Mouse (Mus musculus) midbrain, embryonic 14.5 days (tissue): ENCODE measurements around the gene Gm49416. TPM values are rescaled to one million over a fixed set of nuclear protein-coding genes. Genes with fewer than 3 reads are reported as not detected.

Source experiments
- microRNA-seq: library from miRNA; unstranded; fragments of <30 nt; microRNA quantifications from one replicate; pipeline ENCODE4, GENCODE M21; 2016
- polyA plus RNA-seq: library from polyadenylated mRNA; unstranded; fragments of >200 nt; fragmentation: Nextera tagmentation; extraction: Ambion mirVana; gene quantifications from 2 replicates; pipeline ENCODE4 v1.2.1, GENCODE M21; 2014

Gene Gm49416
- polyA plus RNA-seq, 1 experiment from 2014 or later: 0.30 TPM

Small RNA genes lying within 50 kb of the gene (microRNA-seq; reads per million reads assigned to microRNA genes)
- gene Mir5136: not detected

Other genes with a start within 250 kb of the Gm49416 start
- 0.19 and 0.45 TPM in 2 replicates for gene Chrm1, start 225.1 kb upstream of the Gm49416 start, polyA plus RNA-seq
- 157 TPM in 2 replicates for gene Slc3a2, start 165.6 kb upstream of the Gm49416 start, polyA plus RNA-seq
- 89.1 and 95.7 TPM in 2 replicates for gene Wdr74, start 153.1 kb upstream of the Gm49416 start, polyA plus RNA-seq
- 0.97 and 1.1 TPM in 2 replicates for gene 1700092M07Rik, start 148.2 kb upstream of the Gm49416 start, polyA plus RNA-seq
- 102 and 110 TPM in 2 replicates for gene Stx5a, start 147.5 kb upstream of the Gm49416 start, polyA plus RNA-seq
- gene Nxf1, start 131.9 kb upstream of the Gm49416 start, polyA plus RNA-seq: 146 and 171 TPM in 2 replicates
- gene Tmem223, start 117.9 kb upstream of the Gm49416 start, polyA plus RNA-seq: 270 and 278 TPM in 2 replicates
- gene Tmem179b, start 114.5 kb upstream of the Gm49416 start, polyA plus RNA-seq: 24.8 and 32.4 TPM in 2 replicates
- gene Taf6l, start 102.5 kb upstream of the Gm49416 start, polyA plus RNA-seq: 18.0 and 21.0 TPM in 2 replicates
- 156 and 165 TPM in 2 replicates for gene Polr2g, start 90.3 kb upstream of the Gm49416 start, polyA plus RNA-seq
- gene Zbtb3, start 86.4 kb upstream of the Gm49416 start, polyA plus RNA-seq: 7.2 and 7.9 TPM in 2 replicates
- 37.5 and 55.8 TPM in 2 replicates for gene Ttc9c, start 69.6 kb upstream of the Gm49416 start, polyA plus RNA-seq
- gene Hnrnpul2, start 68.9 kb upstream of the Gm49416 start, polyA plus RNA-seq: 8.8 and 9.6 TPM in 2 replicates
- not detected in 2 replicates for gene AC129217.1, start 59.2 kb upstream of the Gm49416 start, polyA plus RNA-seq
- 78.2 and 98.7 TPM in 2 replicates for gene Bscl2, start 51.5 kb upstream of the Gm49416 start, polyA plus RNA-seq
- 466 and 598 TPM in 2 replicates for gene Gng3, start 49.7 kb upstream of the Gm49416 start, polyA plus RNA-seq
- gene Lrrn4cl, start 38.2 kb upstream of the Gm49416 start, polyA plus RNA-seq: 0.28 and 0.62 TPM in 2 replicates
- 139 and 154 TPM in 2 replicates for gene Ubxn1, start 17.4 kb upstream of the Gm49416 start, polyA plus RNA-seq
- gene Uqcc3, start 8.0 kb upstream of the Gm49416 start, polyA plus RNA-seq: 61.3 and 62.6 TPM in 2 replicates
- 34.9 and 38.0 TPM in 2 replicates for gene Lbhd1, start 5.2 kb upstream of the Gm49416 start, polyA plus RNA-seq
- not detected in 2 replicates for gene Gm49403, start 5.0 kb upstream of the Gm49416 start, polyA plus RNA-seq
- gene 1810009A15Rik, start 73 bp upstream of the Gm49416 start, polyA plus RNA-seq: 40.4 and 43.1 TPM in 2 replicates
- 28.2 and 31.1 TPM in 2 replicates for gene Ints5, start 4.1 kb downstream of the Gm49416 start, polyA plus RNA-seq
- 59.0 and 83.3 TPM in 2 replicates for gene Ganab, start 9.1 kb downstream of the Gm49416 start, polyA plus RNA-seq
- gene B3gat3, start 31.4 kb downstream of the Gm49416 start, polyA plus RNA-seq: 75.0 and 83.5 TPM in 2 replicates
- 1.4 TPM in 2 replicates for gene Rom1, start 40.4 kb downstream of the Gm49416 start, polyA plus RNA-seq
- 4.3 and 5.5 TPM in 2 replicates for gene Eml3, start 40.6 kb downstream of the Gm49416 start, polyA plus RNA-seq
- gene Mta2, start 52.9 kb downstream of the Gm49416 start, polyA plus RNA-seq: 38.0 and 62.2 TPM in 2 replicates
- gene Tut1, start 64.9 kb downstream of the Gm49416 start, polyA plus RNA-seq: 20.0 and 25.0 TPM in 2 replicates
- 308 and 311 TPM in 2 replicates for gene Eef1g, start 78.1 kb downstream of the Gm49416 start, polyA plus RNA-seq
- 1.2 and 4.2 TPM in 2 replicates for gene Ahnak, start 100.4 kb downstream of the Gm49416 start, polyA plus RNA-seq
- not detected in 2 replicates for gene Scgb1a1, start 199.0 kb downstream of the Gm49416 start, polyA plus RNA-seq
- 15.0 and 17.5 TPM in 2 replicates for gene Asrgl1, start 246.7 kb downstream of the Gm49416 start, polyA plus RNA-seq